Mouse (Mus musculus): Measurements from ENCODE around the gene Cdhr5.
A peak's percentile ranks its signal among the peaks of the same experiment; 100 is the strongest.

Cdhr5 gene

DNA sequence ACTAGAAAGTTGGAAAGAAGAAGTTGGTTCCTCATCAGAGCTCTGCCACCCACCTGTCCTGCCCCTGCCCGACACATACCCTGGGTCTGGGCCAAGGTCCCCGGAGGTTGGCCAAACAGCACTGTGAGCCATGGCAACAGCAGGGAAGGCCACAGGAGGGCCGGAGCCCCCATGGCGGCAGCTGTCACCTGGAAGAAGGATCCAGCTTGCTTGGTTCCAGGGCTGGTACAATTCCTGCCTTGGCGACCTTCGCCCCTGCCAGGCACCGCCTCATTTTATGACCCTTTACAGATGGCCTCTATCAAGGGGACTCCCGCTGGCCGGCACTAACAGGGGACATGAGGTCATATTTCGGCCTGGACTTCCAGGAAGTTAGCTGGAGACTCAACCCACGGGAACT, at the start of gene Cdhr5:
Cdhr5 (minus strand) TSS at position 241 of the 400 bp plus-strand sequence.
- no peak for DNase-seq (ENCODE audit: low spot score in 2 of 2)

DNA sequence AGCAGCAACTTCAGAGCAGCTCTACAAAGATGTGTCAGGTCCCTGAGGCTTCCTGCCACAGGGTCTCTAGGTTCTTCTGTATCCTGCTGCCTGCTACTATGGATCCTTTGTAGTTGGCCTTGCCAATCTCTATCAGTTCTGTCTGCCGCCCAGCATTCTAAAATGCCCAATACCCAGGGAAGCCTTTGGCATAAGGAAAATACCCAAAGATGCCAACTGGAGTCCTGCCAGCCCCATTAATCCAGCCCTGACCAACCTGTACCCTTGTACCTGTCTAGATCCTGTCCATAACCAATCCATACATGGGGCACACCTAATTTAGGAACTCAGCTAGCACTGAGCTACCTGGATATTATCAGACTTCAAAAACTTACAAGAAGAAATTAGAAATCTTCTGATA, 48.1 kb upstream of the Cdhr5 start:
- DNase-seq (ENCODE audit: low spot score in 2 of 2): no peak

DNA sequence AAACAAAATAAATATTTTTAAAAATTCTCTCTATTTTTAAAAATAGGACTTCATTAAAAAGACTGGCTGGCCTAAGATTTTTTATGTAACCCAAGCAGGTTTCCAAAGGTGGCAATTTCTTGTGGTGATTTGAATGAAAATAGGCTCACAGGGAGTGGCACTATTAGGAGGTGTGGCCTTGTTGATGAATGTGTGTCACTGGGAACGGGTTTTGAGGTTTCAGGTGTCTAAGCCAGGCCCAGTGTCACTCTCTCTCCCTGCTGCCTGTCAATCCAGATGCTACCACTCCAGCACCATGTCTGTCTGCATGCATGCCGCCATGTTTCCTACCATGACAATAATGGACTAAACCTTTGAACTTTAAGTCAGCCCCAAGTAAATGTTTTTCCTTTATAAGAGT, 42.9 kb upstream of the Cdhr5 start:
- no peak for DNase-seq (ENCODE audit: low spot score in 2 of 2)

DNA sequence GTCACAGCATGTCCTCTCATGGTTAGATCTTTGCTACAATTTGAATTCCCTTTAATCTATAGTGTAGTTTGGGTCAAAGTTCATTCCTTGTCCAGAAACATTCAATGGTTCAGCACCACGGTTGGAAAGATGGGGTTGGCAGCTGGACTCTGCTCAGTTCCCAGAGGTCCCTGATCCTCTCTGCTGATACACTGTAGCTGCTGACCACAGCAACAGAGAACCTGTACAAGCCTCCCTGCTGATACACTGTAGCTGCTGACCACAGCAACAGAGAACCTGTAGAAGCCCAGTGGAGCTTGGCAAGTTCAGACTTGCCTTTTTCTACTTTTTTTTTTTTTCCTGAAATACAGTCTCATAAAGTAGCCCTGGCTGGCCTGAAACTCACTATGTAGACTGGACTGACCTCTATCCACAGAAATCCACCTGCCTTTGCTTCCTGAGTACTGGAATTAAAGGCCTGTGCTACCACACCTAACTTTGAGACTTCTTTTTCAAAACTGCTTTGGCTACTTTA, 41.1 kb upstream of the Cdhr5 start:
- no peak for DNase-seq (ENCODE audit: low spot score in 2 of 2)

GRCm38 (mm10) chr7:141315974-141316373, 39.4 kb upstream of the Cdhr5 start:
- DNase-seq (ENCODE audit: low spot score in 2 of 2): peak; percentile 57 to 67

DNA sequence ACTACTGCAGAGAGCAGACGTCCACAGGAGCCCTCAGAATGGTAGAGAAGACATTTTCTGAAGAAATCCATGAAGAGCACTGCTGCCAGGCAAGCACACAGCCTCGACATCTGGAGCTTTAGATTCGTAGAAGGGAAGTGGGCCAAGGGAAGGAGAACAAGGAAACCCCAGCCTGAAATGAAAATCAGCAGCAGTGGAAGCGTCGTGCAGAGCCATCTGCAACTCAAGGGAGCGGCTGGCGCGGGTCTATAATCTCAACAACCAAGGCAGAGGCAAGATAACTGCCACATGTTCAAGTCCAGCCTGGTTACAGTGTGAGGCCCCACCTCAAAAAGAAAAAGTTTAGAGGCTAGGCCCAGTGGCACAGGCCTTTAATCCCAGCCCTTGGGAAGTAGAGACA, 38.5 kb upstream of the Cdhr5 start:
- DNase-seq (ENCODE audit: low spot score in 2 of 2): no peak

GRCm38 (mm10) chr7:141314416-141314815, 37.8 kb upstream of the Cdhr5 start:
- DNase-seq (ENCODE audit: low spot score in 2 of 2): no peak

- DNase-seq (ENCODE audit: low spot score in 2 of 2): no peak
Measured at GRCm38 (mm10) chr7:141304537-141304936, 28.0 kb upstream of the Cdhr5 start.

DNA sequence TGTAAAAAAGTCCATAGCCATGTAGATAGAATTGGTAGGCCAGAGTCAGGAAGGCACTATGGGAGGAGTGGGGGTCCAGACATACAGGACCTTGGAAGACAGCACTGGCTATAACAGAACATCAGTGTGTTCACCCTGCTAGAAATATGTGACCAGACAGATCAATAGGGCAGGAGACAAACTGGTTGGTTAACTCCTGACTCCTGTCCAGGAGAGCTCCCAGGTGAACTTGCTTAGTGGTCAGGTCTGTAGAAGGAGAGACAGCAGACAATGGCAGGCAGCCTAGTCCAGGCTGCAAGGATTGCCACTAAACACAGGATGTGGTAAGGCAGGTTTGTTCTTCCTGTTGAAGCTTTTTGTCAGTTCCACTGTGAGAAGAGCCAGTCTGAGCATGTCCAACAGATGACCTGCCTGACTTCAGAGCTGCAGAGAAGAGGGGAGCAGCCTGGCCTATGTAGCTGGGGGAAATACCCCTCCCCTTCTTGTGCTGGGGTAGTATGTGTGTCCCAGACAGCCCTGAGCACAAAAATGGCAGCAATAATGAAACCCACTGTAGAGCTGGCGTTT, 26.2 kb upstream of the Cdhr5 start:
- peak; percentile 51 to 72 for DNase-seq (ENCODE audit: low spot score in 2 of 2)

- DNase-seq (ENCODE audit: low spot score in 2 of 2): no peak
Measured at GRCm38 (mm10) chr7:141301386-141301785, 24.8 kb upstream of the Cdhr5 start.

DNA sequence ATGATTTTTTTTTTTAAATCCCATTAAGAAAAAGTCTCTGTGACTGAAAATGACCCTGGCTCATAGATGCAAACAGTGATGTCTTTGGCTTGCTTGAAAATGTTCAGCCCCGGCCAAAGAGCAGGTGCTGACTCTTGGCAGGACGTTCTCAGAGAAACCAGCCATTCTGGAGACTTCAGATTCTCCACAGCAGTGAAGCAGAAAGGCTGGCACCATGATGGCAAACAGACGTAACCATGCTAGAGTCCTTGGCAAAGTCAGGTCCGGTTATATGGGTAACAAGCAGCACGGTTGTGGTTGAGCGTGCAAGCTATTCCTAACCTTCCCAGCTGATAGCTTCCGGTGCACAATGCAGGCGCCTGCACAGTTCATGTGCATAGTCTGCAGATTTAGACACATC, 22.6 kb upstream of the Cdhr5 start:
- no peak for DNase-seq (ENCODE audit: low spot score in 2 of 2)

DNA sequence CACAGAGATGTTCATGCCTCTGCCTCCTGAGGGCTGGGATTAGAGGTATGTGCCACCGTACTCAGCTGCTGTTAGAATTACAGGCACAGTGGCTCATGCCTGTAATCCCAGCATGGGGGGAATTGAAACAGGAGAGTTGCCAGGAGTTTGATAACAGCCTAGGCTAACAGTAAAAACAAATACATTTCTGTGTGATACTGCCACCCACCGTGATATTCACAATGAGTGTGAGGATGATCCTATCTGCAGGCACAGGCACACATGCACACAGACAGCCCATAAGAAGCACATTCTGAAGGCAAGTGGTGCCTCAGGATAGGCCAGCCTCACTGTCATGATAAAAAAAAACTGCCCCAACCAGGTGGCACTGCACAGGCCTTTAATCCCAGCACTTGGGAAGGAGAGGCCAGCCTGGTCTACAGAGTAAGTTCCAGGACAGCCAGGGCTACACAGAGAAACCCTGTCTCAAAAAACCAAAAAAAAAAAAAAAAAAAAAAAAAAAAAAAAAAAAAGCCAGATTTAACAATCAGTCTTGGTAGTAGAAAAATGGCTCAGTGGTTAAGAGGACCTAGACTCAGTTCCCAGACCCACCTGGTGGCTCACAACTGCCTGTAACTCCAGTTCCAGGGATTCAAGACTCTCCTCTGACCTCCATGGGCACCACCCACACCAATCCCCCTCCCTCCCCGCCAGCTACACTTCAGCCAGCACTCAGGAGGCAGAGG, 21.5 kb upstream of the Cdhr5 start:
- DNase-seq (ENCODE audit: low spot score in 2 of 2): no peak

DNA sequence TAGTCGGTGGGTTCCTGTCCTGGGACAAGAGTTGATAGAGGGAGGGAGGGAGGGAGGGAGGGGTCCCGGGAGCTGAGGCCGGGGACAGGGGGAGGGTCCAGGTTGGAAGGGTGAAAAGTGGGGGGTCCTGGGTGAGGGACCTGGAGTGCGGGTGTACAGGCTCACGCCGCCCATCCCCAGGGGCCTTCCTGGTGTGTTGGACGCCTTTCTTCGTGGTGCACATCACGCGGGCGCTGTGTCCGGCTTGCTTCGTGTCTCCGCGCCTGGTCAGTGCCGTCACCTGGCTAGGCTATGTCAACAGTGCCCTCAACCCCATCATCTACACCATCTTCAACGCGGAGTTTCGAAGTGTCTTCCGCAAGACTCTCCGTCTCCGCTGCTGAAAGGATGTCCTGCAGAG, 17.9 kb upstream of the Cdhr5 start:
- peak in 1 of 2 experiments; percentile 26 for DNase-seq (ENCODE audit: low spot score in 2 of 2)

DNA sequence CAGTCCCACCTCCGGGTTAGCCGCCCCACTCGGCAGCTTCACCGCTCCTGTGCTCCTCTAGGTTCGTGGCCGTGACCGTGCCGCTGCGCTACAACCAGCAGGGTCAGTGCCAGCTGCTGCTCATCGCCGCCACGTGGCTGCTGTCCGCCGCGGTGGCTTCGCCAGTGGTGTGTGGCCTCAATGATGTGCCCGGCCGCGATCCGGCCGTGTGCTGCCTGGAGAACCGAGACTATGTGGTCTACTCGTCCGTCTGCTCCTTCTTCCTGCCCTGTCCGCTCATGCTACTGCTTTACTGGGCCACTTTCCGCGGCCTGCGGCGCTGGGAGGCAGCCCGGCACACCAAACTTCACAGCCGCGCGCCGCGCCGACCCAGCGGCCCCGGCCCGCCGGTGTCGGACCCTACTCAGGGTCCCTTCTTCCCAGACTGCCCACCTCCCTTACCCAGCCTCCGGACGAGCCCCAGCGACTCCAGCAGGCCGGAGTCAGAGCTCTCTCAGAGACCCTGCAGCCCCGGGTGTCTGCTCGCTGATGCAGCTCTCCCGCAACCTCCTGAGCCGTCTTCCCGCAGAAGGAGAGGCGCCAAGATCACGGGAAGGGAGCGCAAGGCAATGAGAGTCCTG, 17.4 kb upstream of the Cdhr5 start:
- DNase-seq (ENCODE audit: low spot score in 2 of 2): peak in 1 of 2 experiments; percentile 35

GRCm38 (mm10) chr7:141292583-141293388, 16.2 kb upstream of the Cdhr5 start:
- DNase-seq (ENCODE audit: low spot score in 2 of 2): no peak

GRCm38 (mm10) chr7:141291921-141292582, 15.5 kb upstream of the Cdhr5 start, which contains the start of gene Drd4:
Gene Drd4, plus strand, starts transcription at chr7:141292006.
- DNase-seq (ENCODE audit: low spot score in 2 of 2): no peak

DNA sequence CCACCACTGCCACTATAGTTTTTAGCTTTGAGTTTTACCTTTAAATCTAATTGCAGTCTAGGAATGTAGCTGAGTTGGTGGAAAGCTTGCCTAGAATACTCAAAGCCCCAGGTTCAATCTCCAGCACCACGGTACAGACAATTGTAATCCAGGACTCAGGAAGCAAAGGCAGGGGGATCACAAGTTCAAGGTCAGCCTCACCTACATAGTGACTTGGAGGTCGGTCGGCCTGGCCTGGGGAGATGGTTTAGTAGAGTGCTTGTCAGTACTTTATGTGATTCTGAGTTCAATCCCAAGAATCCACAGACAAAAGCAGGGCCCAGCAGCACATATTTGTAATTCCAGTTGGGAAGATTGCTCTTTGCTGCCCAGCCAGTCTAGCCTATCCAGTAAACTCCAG, 11.5 kb upstream of the Cdhr5 start:
- DNase-seq (ENCODE audit: low spot score in 2 of 2): no peak

- DNase-seq (ENCODE audit: low spot score in 2 of 2): no peak
Measured at GRCm38 (mm10) chr7:141282756-141283155, 6.2 kb upstream of the Cdhr5 start.

DNA sequence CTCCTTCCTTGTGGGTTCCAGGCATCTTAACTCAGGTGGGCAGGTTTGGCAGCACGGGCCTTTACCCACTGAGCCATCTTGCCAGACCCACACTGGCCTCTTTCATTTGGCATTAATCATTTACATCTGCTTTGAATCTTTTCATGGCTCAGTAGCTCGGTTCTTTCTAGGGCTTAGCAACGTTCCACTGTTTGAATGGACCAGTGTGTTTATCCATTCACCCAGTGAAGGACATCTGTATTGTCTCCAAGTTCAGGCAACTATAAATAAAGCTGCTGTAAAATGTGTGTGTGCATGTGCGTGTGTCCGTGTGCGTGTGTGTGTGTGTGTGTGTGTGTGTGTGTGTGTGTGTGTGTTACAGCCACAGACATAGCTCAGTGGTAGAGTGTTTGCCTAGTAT, 4.9 kb upstream of the Cdhr5 start:
- DNase-seq (ENCODE audit: low spot score in 2 of 2): no peak

DNA sequence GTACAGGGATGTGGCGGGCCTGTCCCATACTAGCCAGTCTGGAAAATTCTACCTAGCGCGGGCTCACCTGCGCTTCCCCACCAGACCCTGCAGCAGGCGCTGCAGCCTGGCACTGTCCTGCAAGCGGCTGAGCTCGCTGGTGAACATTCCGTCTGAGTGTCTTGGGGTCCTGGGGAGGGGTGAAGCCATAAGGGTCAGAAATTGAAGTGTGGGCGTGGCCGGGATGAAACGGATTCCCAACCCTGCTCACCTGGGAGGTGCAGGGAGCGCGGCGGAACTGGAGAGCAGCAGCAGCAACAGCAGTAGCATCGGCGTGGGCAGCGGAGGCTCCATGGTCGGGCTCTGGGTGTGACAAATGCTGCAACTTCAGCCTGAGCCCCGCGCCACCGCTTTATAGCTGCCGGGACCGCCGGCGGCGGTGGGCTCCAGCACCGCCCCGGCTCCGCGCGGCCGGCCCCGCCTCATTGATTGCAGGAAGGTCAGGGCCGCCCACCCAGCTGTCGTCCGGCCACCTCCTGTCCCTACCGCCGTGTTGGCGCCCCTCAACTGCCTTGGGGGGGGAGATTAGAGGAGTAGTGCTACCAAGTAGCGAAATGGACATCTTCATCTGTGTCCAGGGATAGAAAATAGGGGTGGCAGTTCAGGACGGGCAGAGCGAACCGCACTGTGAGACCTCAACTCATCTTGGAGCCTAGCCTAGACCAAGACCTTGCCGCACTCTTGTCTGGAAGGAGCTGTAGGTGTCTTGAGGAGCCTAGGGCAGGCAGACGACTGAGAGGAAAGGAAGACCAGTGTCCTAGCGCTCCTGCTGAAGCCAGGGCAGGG, 2.4 kb upstream of the Cdhr5 start, which contains the start of gene Sct:
Sct (minus strand) TSS at position 368 of the 825 bp plus-strand sequence.
- no peak for DNase-seq (ENCODE audit: low spot score in 2 of 2)

Measured in natural killer cell, adult 2 months (primary cell).